Mouse (Mus musculus) ovary, postnatal 10 days (tissue): ENCODE measurements at regions not wholly inside any gene's neighbourhood (a gene's known extent, or its start where the extent isn't known, plus 50 kb on each side); places are given as distances from the start of the nearest gene placed in this dataset.

ENCODE experiments used
- DNase-seq: peaks from one replicate; pipeline ENCODE4 v3.0.0; 2022; ENCODE audit warnings: low spot score

DNA sequence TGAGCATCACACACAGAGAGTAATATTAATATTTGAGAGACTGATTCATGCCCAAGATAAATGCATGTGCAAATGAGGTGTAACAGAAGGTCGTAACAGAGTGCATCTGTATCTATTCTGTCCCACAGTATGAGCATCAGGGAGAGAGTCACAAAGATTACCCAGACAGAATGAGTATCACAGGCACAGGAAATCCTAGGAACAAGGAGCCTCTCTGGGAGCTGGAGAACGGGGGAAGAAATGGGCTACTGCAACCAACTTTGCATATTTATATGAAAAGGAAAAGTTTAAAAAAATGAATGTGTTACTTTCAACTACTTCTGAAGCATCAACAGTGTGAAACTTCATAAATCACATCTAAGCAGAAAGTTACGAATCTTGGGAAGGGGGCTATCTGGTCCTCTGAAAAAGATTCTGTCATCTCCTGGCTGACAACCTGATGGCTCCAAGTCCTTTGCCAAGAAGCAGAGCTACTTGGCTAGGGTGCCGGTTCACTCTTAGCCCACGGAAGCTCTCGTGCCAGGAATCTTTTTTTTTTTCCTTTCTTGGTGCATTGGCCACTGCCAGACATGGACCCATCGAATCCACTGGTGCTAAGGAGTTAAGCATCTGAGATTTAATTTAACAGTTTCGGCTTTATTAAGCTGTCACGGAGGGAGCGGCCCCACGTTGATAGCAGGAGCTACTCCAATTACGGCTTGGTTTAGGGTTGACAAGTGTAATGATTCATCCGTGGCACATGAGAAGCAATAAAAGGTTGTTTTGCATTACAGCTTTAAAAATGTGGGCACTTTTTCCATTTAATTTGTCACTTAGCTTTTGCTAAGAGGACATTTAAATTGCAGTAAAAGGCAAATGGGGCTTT, 277.6 kb upstream of the Smim15 start:
- no peak for DNase-seq

DNA sequence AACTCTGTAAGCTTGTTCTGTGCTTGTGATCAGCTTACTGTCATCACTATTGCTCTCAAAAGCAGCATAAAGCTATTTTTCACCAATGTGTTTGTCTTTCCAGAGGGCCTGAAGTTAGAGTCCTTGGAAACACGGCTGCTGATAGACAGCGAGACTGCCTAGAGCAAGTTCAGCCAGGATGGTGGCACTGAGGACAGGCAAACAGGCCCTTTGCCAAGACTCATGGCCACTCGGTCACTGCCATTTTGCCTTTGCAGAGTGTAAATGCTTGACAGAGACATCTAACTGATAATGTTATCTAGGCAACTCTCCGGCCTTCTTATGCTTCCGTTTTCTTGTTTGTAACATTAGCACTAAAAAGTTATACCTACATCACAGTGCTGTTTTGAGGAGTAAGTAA, 280.3 kb upstream of the Smim15 start:
- DNase-seq, result no peak

DNA sequence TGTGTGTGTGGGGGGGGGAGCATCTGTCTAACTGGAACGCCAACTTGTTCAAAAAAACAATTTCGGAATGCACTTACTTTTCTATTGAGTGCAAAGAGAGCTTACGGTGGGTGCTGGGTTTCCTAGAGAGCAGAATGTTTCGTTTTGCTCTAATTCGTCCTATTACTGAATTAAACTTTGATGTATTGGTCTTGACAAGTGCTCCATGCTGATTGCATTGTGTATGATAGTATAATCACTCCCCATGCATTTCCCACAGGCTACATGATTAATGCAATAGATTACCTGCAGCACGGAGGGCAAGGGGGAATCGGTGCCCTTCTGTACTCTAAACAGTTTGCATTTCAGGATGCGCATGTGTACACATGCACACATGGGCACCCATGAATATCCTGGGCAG, 283.7 kb upstream of the Smim15 start:
- no peak for DNase-seq

DNA sequence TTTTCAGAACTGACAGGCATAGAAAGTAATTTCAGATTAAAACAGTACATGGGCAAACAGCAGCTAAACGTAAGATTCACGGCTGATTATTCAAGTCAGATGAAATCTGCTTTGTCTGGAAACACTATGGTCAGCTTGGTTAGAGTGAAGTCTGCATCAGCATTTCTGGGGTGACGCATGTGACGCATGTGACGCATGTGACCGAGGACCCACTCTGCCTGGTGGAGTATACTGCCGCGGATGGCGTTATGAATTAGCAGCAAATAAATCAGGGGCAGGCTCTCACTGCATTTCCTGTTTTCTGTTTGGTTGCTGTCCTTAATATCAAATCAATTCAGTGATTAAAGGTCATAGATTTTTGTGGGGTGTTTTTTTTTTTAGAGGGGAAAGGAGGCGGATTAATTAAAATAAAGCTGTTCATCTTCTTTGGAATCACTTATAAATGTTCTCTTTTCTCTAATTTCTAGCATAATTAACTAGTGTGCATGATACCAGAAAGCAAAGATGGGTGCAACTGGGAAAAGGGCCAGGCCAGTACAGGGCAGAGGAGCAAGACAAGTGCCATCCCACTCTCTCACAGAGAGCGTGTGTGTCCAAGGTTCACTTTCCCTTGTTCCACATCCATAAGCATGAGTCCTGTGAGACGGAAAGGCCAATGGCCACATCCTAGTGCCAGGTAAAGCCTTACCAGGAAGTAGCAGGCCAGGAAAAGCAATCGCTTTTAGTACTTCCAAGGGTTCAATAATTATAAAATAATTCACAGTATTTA, 285.7 kb upstream of the Smim15 start:
- DNase-seq, result no peak

DNA sequence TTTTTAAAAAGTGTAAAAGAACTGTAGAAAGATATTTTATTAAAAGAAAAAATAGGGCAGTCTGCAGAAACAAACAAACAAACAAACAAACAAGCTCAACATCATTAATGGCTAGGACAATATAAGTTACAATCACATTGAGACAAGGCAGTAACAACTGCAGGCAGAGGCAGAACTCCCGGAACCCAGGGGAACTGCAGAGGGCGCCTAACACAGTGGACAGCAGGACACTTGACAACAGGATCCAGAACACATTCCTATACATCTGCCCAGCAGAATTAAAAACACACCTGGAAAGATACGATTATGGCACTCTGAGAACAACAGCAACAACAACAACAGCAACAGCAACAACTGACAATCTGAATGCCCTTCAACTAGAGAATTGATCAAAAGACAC, 291.5 kb upstream of the Smim15 start:
- DNase-seq, result no peak

DNA sequence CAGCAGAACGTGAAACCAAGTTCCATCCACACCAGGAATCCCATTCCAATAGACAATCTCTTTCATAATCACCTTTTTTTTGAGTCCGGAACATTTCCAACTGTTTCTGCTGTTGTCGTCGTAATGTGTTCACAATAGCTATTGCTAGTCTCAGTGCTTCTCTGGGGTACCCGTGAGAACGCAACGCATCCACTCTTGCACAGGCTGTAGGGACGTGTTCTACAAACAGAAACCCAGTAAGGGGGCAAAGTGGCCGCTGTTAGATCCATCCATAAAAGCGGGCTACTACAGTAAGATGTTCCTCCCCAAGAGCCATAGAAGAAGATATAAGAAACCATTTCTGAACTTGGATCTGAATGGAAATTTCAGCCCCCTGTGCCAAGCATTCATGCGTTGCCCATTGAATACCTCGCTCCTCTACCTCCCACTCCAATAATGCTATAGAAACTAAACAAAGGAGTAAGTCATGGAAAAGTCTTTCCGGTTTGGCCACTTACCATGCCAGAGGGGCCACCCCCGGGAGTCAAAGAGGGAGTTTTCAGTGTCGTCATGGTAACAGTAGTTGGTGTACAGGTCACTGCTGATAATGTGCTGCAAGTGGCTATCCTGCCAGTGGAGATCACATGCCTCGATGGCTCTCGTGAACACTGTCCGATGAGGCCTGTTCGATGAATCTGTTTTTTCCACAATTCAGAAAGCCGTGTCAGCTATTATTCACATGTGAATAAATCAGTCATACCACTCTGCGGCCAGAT, 300.6 kb upstream of the Smim15 start:
- DNase-seq, result peak; percentile 4

- DNase-seq, result no peak
These were observed 307.7 kb upstream of the Smim15 start for GRCm38 (mm10) chr13:107736581-107736980.

- no peak for DNase-seq
These were observed 309.9 kb upstream of the Smim15 start for GRCm38 (mm10) chr13:107734161-107734905.

- no peak for DNase-seq
These were observed 313.3 kb upstream of the Smim15 start for GRCm38 (mm10) chr13:107730976-107731375.

DNA sequence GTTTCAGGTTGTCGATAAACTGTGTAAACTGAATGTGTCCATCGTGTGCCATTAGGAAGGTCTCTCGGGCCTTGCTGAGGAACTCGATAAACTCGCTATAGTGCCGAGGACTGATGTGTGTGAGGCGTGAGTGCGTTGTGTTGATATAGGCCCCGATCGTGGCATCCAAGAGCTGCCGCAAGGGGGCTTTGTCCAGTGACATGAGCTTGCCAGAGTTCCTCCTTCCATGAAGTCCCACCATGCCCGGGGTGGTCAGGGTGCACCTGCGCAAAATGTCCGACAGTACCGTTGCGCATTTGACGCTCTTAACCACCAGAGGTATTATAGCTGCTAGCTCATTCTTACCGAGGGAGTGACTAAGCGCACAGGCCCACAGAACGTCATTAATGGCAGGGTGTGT, 317.8 kb upstream of the Smim15 start:
- DNase-seq, result no peak

DNA sequence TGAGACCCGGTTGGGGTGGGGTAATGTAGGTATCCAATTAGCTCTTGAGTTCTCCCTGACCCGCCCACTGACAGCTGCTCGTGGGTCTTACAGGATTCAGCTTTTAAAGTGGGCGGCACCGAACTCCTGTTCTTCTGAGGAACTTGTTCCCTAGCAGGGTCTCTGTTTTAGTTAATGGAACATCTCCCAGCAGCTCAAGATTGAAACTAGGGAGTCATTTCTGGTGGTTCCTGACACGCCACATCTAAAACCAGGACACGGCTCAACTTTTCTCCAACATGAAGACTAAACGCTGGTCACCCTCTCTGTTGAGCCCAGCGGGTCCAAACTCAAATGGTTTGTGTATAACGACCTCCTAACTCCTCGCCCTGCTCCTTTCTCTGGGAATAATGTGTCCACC, 322.3 kb upstream of the Smim15 start:
- DNase-seq, result no peak

DNA sequence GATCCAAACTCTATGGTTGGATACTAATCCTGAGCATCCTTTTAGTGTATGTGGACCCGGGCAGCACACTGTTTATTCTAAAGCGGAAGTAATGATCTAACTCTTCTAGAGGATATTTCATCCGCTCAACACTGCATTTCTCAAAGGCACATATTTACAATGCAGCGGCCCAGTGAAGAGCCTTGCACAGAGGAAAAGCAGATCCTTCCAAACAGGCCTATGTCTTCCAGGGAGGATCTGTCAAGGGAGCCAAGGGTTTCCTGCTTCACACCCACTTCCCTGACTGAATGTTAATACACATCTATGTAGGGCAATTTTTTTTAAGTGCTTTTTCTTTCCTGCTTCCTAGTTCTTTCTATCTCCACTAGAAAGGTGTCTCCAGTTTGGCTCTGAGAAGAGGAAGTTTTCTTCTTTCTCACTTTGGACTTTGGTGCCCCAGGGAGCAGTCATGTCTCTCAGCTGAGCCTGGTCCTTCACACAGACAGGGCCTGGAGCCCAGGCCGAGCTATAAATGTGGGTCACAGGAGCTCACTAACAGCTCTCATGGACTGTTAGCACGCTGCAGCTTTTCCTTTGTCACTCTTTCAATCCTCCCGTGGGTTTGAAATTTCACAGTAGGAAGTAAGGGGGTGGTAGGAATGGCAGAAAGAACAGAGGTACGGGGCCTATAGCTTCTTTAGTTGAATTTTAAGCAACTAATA, 323.2 kb upstream of the Smim15 start:
- no peak for DNase-seq

DNA sequence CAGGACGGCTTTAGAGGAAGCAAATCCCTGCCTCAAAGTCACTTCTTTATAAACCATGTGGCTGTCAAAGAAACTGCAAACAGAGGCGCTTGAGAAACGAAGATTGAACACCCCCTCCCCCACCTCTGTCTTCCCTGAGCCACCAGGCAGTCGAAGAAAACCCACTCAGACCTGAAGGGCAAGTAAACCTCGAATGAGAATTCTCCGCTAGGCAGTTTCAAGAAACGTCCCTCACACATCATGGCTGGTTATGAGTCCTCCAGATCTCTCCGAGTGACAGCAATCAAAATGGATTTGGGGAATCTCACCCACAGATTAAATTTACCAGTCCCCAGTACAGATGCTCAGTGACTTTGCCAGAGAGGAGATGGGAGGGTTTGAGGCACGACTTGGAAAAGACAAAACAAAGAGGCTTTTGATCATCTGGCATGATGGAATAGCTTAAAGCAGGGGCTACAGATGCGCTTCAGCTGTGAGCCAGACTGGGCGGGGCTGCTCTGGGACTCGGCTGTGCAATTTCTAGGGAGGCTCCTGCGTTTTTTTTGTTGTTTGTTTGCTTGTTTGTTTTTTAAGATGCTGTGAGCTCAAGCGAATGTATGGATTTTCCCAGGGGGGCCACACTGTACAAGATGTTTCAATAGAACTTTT, 325.1 kb upstream of the Smim15 start:
- no peak for DNase-seq

- no peak for DNase-seq
These were observed 328.6 kb upstream of the Smim15 start for GRCm38 (mm10) chr13:107715616-107716015.

GRCm38 (mm10) chr13:107714001-107714400, 330.2 kb upstream of the Smim15 start:
- no peak for DNase-seq

DNA sequence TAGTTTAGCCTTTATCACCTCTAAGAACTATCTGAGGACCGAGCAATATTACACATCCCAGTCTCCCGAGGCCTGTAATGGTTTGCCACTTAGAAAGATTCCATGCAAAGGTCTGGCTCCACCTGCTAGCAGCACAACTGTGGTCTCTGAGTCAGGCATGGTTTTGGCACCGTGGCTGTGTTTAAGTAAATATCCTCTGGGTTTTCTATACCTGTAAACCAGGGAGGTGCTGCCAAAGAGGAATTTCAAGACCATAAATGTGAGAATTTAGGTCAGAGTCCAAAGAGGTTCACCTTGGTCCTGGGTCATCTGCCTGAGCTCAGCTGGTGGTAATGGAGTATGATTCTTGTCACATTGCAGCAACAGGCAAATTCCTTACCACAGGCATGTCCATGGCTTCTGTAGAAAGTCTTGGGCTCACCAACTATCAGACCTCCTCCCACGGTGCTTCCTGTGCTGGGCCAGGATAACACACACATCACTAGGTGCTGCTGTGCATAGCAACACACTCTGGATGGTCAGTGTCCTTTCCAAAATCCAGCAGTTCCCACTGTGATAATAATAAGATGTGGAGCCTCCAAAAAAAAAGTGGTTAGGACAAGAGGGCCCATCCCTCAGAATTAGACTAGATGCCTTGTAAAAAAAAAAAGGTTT, 332.8 kb upstream of the Smim15 start:
- DNase-seq, result no peak

DNA sequence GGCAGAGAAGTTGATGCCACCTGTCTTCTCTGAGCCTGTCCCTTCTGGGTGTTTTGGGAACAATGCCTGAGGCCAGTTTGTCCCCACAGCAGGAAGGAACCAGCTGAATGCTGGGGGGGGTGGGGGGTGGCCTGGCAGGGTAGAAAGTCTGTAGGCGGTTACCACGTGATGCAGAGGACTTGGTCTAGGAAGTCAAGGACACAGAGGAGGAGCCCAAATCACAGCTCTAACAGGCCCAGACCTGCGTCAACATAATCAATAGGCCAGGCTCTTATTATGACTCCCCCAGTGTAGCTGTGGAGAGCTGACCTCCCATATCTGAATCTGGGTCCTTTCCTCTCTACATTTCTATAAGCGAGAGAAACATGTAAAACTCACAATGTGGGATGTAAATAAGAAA, 333.9 kb upstream of the Smim15 start:
- no peak for DNase-seq

- DNase-seq, result no peak
These were observed 334.4 kb upstream of the Smim15 start for GRCm38 (mm10) chr13:107709828-107710227.

GRCm38 (mm10) chr13:107703736-107704135, 340.5 kb upstream of the Smim15 start:
- no peak for DNase-seq
